Mouse (Mus musculus) E14TG2a.4 (cell line): ENCODE data around the gene Blvrb.

ENCODE experiments used
- CTCF ChIP-seq: conservative IDR thresholded peaks from 2 replicates; pipeline ENCODE4 v1.5.1; 2014; ENCODE audit warnings: low read length
- NANOG ChIP-seq: IDR thresholded peaks from 2 replicates; pipeline ENCODE4 v1.6.1; 2014; ENCODE audit warnings: borderline replicate concordance, low read length, mixed read lengths

DNA sequence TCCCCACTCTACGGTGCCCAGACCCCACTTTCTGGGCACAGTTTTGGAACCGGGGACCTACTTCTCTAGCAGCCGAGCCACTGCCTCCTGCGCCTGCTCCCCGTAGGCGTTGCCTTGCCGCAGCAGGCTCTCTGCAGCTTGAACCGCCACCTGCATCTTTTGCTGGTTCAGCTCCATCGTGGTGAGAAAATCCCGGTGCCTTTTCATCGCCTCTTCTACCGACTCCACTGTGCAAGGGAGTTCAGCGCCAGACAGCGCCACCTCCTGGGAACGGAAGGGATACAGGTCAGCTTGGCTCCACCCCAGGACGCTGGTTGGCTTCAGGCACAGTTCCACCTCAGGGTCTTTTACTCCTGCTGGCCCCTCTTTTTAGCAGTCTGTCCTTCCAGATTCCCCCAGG is 45.1 kb upstream of the Blvrb start:
- peak; percentile 86 for TF ChIP-seq CTCF
- TF ChIP-seq NANOG: no peak
